Mouse (Mus musculus) MEL-GATA-1-ER (cell line): ENCODE measurements around the gene Myadm.
"Not testable (repeated sequence)": the region's sequence is repeated elsewhere in the genome, so short reads cannot be mapped to it uniquely, and the experiment has no call there.

ENCODE experiments used
- DNase-seq: peaks from one replicate; pipeline ENCODE4 v3.0.0-alpha.2; 2012; ENCODE audit warnings: low read depth; ENCODE audit errors: extremely low read depth

The Myadm gene

GRCm38 (mm10) chr7:3288976-3289970 is at the start of gene Myadm, which contains the start of gene Prkcg:
Gene Myadm, plus strand, starts transcription at chr7:3289080.
Gene Prkcg, plus strand, starts transcription at chr7:3289179.
- DNase-seq: peak; percentile 57

- no peak for DNase-seq
Measured at GRCm38 (mm10) chr7:3239193-3239592, 49.7 kb upstream of the Myadm start.

GRCm38 (mm10) chr7:3260701-3261100 is 28.2 kb upstream of the Myadm start:
- no peak for DNase-seq

- DNase-seq: no peak
Measured at GRCm38 (mm10) chr7:3261446-3261845, 27.4 kb upstream of the Myadm start.

GRCm38 (mm10) chr7:3262789-3263188 is 26.1 kb upstream of the Myadm start:
- DNase-seq: peak; percentile 39

- no peak for DNase-seq
Measured at GRCm38 (mm10) chr7:3264390-3265022, 24.4 kb upstream of the Myadm start.

- no peak for DNase-seq
Measured at GRCm38 (mm10) chr7:3265311-3265710, 23.6 kb upstream of the Myadm start.

- DNase-seq: no peak
Measured at GRCm38 (mm10) chr7:3267261-3267660, 21.6 kb upstream of the Myadm start.

- no peak for DNase-seq
Measured at GRCm38 (mm10) chr7:3267888-3268287, 21.0 kb upstream of the Myadm start.

GRCm38 (mm10) chr7:3268291-3268690 is 20.6 kb upstream of the Myadm start:
- no peak for DNase-seq

- no peak for DNase-seq
Measured at GRCm38 (mm10) chr7:3272206-3272605, 16.7 kb upstream of the Myadm start.

GRCm38 (mm10) chr7:3275455-3276170 is 13.3 kb upstream of the Myadm start:
- DNase-seq: no peak

- not testable (repeated sequence) for DNase-seq
Measured at GRCm38 (mm10) chr7:3276781-3277180, 12.1 kb upstream of the Myadm start.

GRCm38 (mm10) chr7:3280080-3280653 is 8.7 kb upstream of the Myadm start:
- DNase-seq: no peak

- DNase-seq: no peak
Measured at GRCm38 (mm10) chr7:3280654-3281153, 8.2 kb upstream of the Myadm start.

- DNase-seq: no peak
Measured at GRCm38 (mm10) chr7:3281741-3282140, 7.1 kb upstream of the Myadm start.

- DNase-seq: peak; percentile 67
Measured at GRCm38 (mm10) chr7:3283081-3283875, 5.6 kb upstream of the Myadm start.

GRCm38 (mm10) chr7:3284604-3285003 is 4.3 kb upstream of the Myadm start:
- DNase-seq: no peak

- peak; percentile 83 for DNase-seq
Measured at GRCm38 (mm10) chr7:3286036-3286435, 2.8 kb upstream of the Myadm start.

- no peak for DNase-seq
Measured at GRCm38 (mm10) chr7:3287186-3287585, 1.7 kb upstream of the Myadm start.
